Mouse (Mus musculus) embryo, embryonic 10.5 days (tissue): ENCODE results near the gene Fem1a.

Source experiments
- DNase-seq: peaks from one replicate; pipeline ENCODE4 v3.0.0-alpha.2; 2015; ENCODE audit warnings: low spot score

The Fem1a gene

GRCm38 (mm10) chr17:56256239-56256881 is at the start of gene Fem1a:
Gene Fem1a, plus strand, starts transcription at chr17:56256810.
- peak; percentile 99 for DNase-seq

GRCm38 (mm10) chr17:56206986-56207674 is 49.5 kb upstream of the Fem1a start:
- DNase-seq: no peak

- DNase-seq: no peak
Observed at GRCm38 (mm10) chr17:56207963-56208530, 48.6 kb upstream of the Fem1a start.

GRCm38 (mm10) chr17:56208821-56209220 is 47.8 kb upstream of the Fem1a start:
- DNase-seq: no peak

- no peak for DNase-seq
Observed at GRCm38 (mm10) chr17:56211090-56211489, 45.5 kb upstream of the Fem1a start.

GRCm38 (mm10) chr17:56212676-56213075 is 43.9 kb upstream of the Fem1a start:
- no peak for DNase-seq

GRCm38 (mm10) chr17:56214229-56214628 is 42.4 kb upstream of the Fem1a start:
- DNase-seq: no peak

GRCm38 (mm10) chr17:56217670-56218069 is 38.9 kb upstream of the Fem1a start:
- no peak for DNase-seq

- DNase-seq: peak; percentile 97
Observed at GRCm38 (mm10) chr17:56218377-56219191, 38.0 kb upstream of the Fem1a start, which contains the start of gene Dpp9. Gene Dpp9, minus strand, starts transcription at chr17:56218905.

- no peak for DNase-seq
Observed at GRCm38 (mm10) chr17:56219251-56219650, 37.4 kb upstream of the Fem1a start.

GRCm38 (mm10) chr17:56219805-56220204 is 36.8 kb upstream of the Fem1a start:
- no peak for DNase-seq

- no peak for DNase-seq
Observed at GRCm38 (mm10) chr17:56224916-56225315, 31.7 kb upstream of the Fem1a start.

- DNase-seq: no peak
Observed at GRCm38 (mm10) chr17:56226566-56226965, 30.0 kb upstream of the Fem1a start.

- DNase-seq: no peak
Observed at GRCm38 (mm10) chr17:56229943-56230342, 26.7 kb upstream of the Fem1a start.

- no peak for DNase-seq
Observed at GRCm38 (mm10) chr17:56233389-56233788, 23.2 kb upstream of the Fem1a start.

- DNase-seq: peak; percentile 92
Observed at GRCm38 (mm10) chr17:56233818-56234469, 22.7 kb upstream of the Fem1a start.

GRCm38 (mm10) chr17:56241541-56242401 is 14.8 kb upstream of the Fem1a start:
- peak; percentile 94 for DNase-seq

- no peak for DNase-seq
Observed at GRCm38 (mm10) chr17:56245608-56246007, 11.0 kb upstream of the Fem1a start.

- DNase-seq: peak; percentile 84
Observed at GRCm38 (mm10) chr17:56251136-56251829, 5.3 kb upstream of the Fem1a start.

GRCm38 (mm10) chr17:56254695-56255094 is 1.9 kb upstream of the Fem1a start:
- DNase-seq: no peak
